Mouse (Mus musculus) heart, embryonic 10.5 days (tissue): Measurements from ENCODE around the gene Fanca. TPM values are rescaled to one million over a fixed set of nuclear protein-coding genes. Genes with fewer than 3 reads are reported as not detected.
A peak's percentile ranks its signal among the peaks of the same experiment; 100 is the strongest.

ENCODE experiments used
- DNase-seq: peaks from one replicate; pipeline ENCODE4 v3.0.0-alpha.2; 2017; ENCODE audit warnings: low spot score
- H3K27ac ChIP-seq: fragments of 300-500 bp; sonication (generic); 2 replicates; pipeline ENCODE4 v1.5.1; 2016; ENCODE audit warnings: mild to moderate bottlenecking
- H3K27me3 ChIP-seq: fragments of 300-500 bp; sonication (generic); 2 replicates; pipeline ENCODE4 v1.6.1; 2016; ENCODE audit warnings: mild to moderate bottlenecking; ENCODE audit not compliant: poor library complexity, insufficient read depth, severe bottlenecking
- H3K36me3 ChIP-seq: fragments of 300-500 bp; sonication (generic); 2 replicates; pipeline ENCODE4 v1.6.1; 2016; ENCODE audit warnings: mild to moderate bottlenecking, moderate library complexity
- H3K4me1 ChIP-seq: fragments of 300-500 bp; sonication (generic); 2 replicates; pipeline ENCODE4 v1.6.1; 2016; ENCODE audit warnings: mild to moderate bottlenecking
- H3K4me3 ChIP-seq: fragments of 300-500 bp; sonication (generic); 2 replicates; pipeline ENCODE4 v1.5.1; 2016; ENCODE audit warnings: mild to moderate bottlenecking, moderate library complexity
- H3K9me3 ChIP-seq: fragments of 300-500 bp; sonication (generic); 2 replicates; pipeline ENCODE4 v1.6.1; 2016; ENCODE audit warnings: mild to moderate bottlenecking, moderate library complexity
- WGBS: fragments of 180-500 bp; shearing (Covaris S2); methylation state at CpG from one replicate; pipeline ENCODE4 v1.1.7; 2016; 5-methylcytosine and 5-hydroxymethylcytosine counted together
- polyA plus RNA-seq: library from polyadenylated mRNA; unstranded; fragments of >200 nt; fragmentation: Nextera tagmentation; extraction: Ambion mirVana; gene quantifications from 2 replicates; pipeline ENCODE4 v1.2.1, GENCODE M21; 2016

Gene Fanca
- polyA plus RNA-seq, 1 experiment from 2014 or later = 28.9 TPM

- DNase-seq = peak; percentile 94
- under 1% methylated on average over 91 of the region's 99 CpGs for WGBS
- Histone ChIP-seq H3K27me3 (no peaks in the 10 kb centered on the region), H3K27ac (peak within 1 kb of the TSS; percentile 98), H3K9me3 (no peaks in the 10 kb centered on the region), H3K4me1 (peaks cover 37% of the 10 kb centered on the region), H3K36me3 (peaks cover 64% of the 10 kb centered on the region), H3K4me3 (peak within 1 kb of the TSS; percentile 97)
These were observed 64.1 kb downstream of the Fanca start, which contains the start of the genes Zfp276 and Vps9d1 for GRCm38 (mm10) chr8:123254099-123254885. Gene Zfp276 (plus strand): TSS chr8:123254195. Gene Vps9d1 (minus strand): TSS chr8:123254348.

GRCm38 (mm10) chr8:123253451-123254098 is 64.8 kb downstream of the Fanca start:
- peak overlapping the region; percentile 97 for H3K4me3 ChIP-seq
- H3K36me3 ChIP-seq = peaks cover 64% of the 10 kb centered on the region
- H3K4me1 ChIP-seq = peaks cover 37% of the 10 kb centered on the region
- peak overlapping the region; percentile 98 for H3K27ac ChIP-seq
- H3K9me3 ChIP-seq = no peaks in the 10 kb centered on the region
- WGBS = under 1% methylated on average over 40 of the region's 40 CpGs
- H3K27me3 ChIP-seq = no peaks in the 10 kb centered on the region
- no peak for DNase-seq

GRCm38 (mm10) chr8:123252925-123253324 is 65.5 kb downstream of the Fanca start:
- peak overlapping the region; percentile 97 for H3K4me3 ChIP-seq
- H3K36me3 ChIP-seq = peaks cover 64% of the 10 kb centered on the region
- H3K4me1 ChIP-seq = peaks cover 37% of the 10 kb centered on the region
- DNase-seq = no peak
- WGBS = 54% methylated on average over 4 of the region's 4 CpGs
- no peaks in the 10 kb centered on the region for H3K27me3 ChIP-seq
- no peaks in the 10 kb centered on the region for H3K9me3 ChIP-seq
- H3K27ac ChIP-seq = no peak overlapping the region

GRCm38 (mm10) chr8:123250940-123251339 is 67.4 kb downstream of the Fanca start:
- Histone ChIP-seq H3K36me3 (peaks cover 64% of the 10 kb centered on the region), H3K4me1 (peaks cover 31% of the 10 kb centered on the region), H3K9me3 (no peaks in the 10 kb centered on the region), H3K4me3 (no peak overlapping the region), H3K27me3 (no peaks in the 10 kb centered on the region), H3K27ac (no peak overlapping the region)
- 88% methylated on average over 5 of the region's 5 CpGs for WGBS
- DNase-seq = no peak

GRCm38 (mm10) chr8:123248596-123248995 is 69.8 kb downstream of the Fanca start:
- no peaks in the 10 kb centered on the region for H3K9me3 ChIP-seq
- H3K4me1 ChIP-seq = peaks cover 12% of the 10 kb centered on the region
- no peak overlapping the region for H3K4me3 ChIP-seq
- DNase-seq = no peak
- 89% methylated on average over 8 of the region's 8 CpGs for WGBS
- H3K27ac ChIP-seq = no peak overlapping the region
- H3K36me3 ChIP-seq = peaks cover 83% of the 10 kb centered on the region
- no peaks in the 10 kb centered on the region for H3K27me3 ChIP-seq

- Histone ChIP-seq H3K27me3 (no peaks in the 10 kb centered on the region), H3K9me3 (no peaks in the 10 kb centered on the region), H3K27ac (no peak overlapping the region), H3K4me1 (peaks cover 5% of the 10 kb centered on the region), H3K36me3 (peaks cover 91% of the 10 kb centered on the region), H3K4me3 (no peak overlapping the region)
- DNase-seq = no peak
- WGBS = 93% methylated on average over 6 of the region's 6 CpGs
These were observed 70.6 kb downstream of the Fanca start for GRCm38 (mm10) chr8:123247748-123248147.

GRCm38 (mm10) chr8:123245543-123245942 is 72.8 kb downstream of the Fanca start:
- no peaks in the 10 kb centered on the region for H3K9me3 ChIP-seq
- H3K27ac ChIP-seq = no peak overlapping the region
- H3K36me3 ChIP-seq = peaks cover 92% of the 10 kb centered on the region
- DNase-seq = no peak
- 81% methylated on average over 12 of the region's 12 CpGs for WGBS
- H3K4me1 ChIP-seq = no peaks in the 10 kb centered on the region
- no peak overlapping the region for H3K4me3 ChIP-seq
- no peaks in the 10 kb centered on the region for H3K27me3 ChIP-seq

- Histone ChIP-seq H3K4me3 (no peak overlapping the region), H3K27me3 (no peaks in the 10 kb centered on the region), H3K9me3 (no peaks in the 10 kb centered on the region), H3K27ac (no peak overlapping the region), H3K4me1 (no peaks in the 10 kb centered on the region), H3K36me3 (peaks cover 81% of the 10 kb centered on the region)
- DNase-seq = no peak
- 86% methylated on average over 4 of the region's 4 CpGs for WGBS
These were observed 74.0 kb downstream of the Fanca start for GRCm38 (mm10) chr8:123244382-123244781.

GRCm38 (mm10) chr8:123243053-123243452 is 75.3 kb downstream of the Fanca start:
- WGBS = 62% methylated on average over 11 of the region's 11 CpGs
- no peak overlapping the region for H3K4me3 ChIP-seq
- no peak overlapping the region for H3K27ac ChIP-seq
- H3K9me3 ChIP-seq = no peaks in the 10 kb centered on the region
- no peaks in the 10 kb centered on the region for H3K4me1 ChIP-seq
- H3K36me3 ChIP-seq = peaks cover 68% of the 10 kb centered on the region
- no peaks in the 10 kb centered on the region for H3K27me3 ChIP-seq
- no peak for DNase-seq

- Histone ChIP-seq H3K27ac (no peak overlapping the region), H3K4me3 (no peak overlapping the region), H3K27me3 (peaks cover 3% of the 10 kb centered on the region; the same call in 1 of the 2 replicates), H3K4me1 (no peaks in the 10 kb centered on the region), H3K36me3 (peaks cover 60% of the 10 kb centered on the region), H3K9me3 (no peaks in the 10 kb centered on the region)
- 83% methylated on average over 7 of the region's 7 CpGs for WGBS
- DNase-seq = no peak
These were observed 76.1 kb downstream of the Fanca start for GRCm38 (mm10) chr8:123242107-123242923.

- WGBS = 86% methylated on average over 10 of the region's 10 CpGs
- H3K36me3 ChIP-seq = peaks cover 31% of the 10 kb centered on the region
- no peaks in the 10 kb centered on the region for H3K9me3 ChIP-seq
- no peak overlapping the region for H3K27ac ChIP-seq
- DNase-seq = no peak
- H3K4me1 ChIP-seq = peaks cover 20% of the 10 kb centered on the region
- H3K4me3 ChIP-seq = no peak overlapping the region
- H3K27me3 ChIP-seq = peaks cover 25% of the 10 kb centered on the region
These were observed 79.0 kb downstream of the Fanca start for GRCm38 (mm10) chr8:123239398-123239797.

- 3% methylated on average over 57 of the region's 57 CpGs for WGBS
- Histone ChIP-seq H3K4me3 (peak within 1 kb of the TSS; percentile 69), H3K4me1 (peaks cover 31% of the 10 kb centered on the region), H3K27ac (peak within 1 kb of the TSS; percentile 69), H3K27me3 (peaks cover 45% of the 10 kb centered on the region), H3K9me3 (no peaks in the 10 kb centered on the region), H3K36me3 (0 out of 2 replicates have a peak, but pooled peaks cover 4% of the 10 kb centered on the region)
- DNase-seq = peak; percentile 97
These were observed 82.6 kb downstream of the Fanca start, which contains the start of gene Spata2l for GRCm38 (mm10) chr8:123235520-123236497. Gene Spata2l (minus strand): TSS chr8:123236233.
